Mouse (Mus musculus) adrenal gland, adult (tissue): ENCODE data around the gene Adora3.

Experiments used
- DNase-seq, 2 experiments: peaks; one replicate each; pipeline ENCODE4 v3.0.0; 2022 to 2023; ENCODE audit warnings: low spot score in 1 of 2; ENCODE audit not compliant: inconsistent age in 2 of 2

The Adora3 gene

DNA sequence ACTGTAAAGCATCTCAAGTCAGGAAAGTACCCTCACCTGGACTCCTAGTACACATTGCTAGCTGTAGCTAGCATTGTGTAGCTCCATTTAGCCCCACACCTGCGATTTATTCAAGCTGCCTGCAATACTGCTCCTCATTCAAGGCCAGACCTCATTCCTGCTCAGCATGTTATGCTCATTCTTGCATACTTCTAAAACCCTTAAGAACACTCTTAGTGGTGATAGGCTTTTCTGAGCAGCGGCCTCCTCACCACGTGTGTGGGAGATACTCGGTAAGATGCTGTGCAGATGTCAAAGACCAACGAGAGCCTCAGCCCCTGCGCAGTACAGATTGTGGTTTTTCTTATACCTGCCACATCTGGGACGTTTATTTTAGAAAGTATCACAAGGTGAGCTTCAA, 59.2 kb downstream of the Adora3 start:
- DNase-seq: no peak

GRCm38 (mm10) chr3:105931095-105931494, 60.4 kb downstream of the Adora3 start:
- no peak for DNase-seq

- DNase-seq: no peak
Measured at GRCm38 (mm10) chr3:105932240-105933071, 61.8 kb downstream of the Adora3 start, which contains the start of gene I830077J02Rik. I830077J02Rik (minus strand) TSS chr3:105932664.

DNA sequence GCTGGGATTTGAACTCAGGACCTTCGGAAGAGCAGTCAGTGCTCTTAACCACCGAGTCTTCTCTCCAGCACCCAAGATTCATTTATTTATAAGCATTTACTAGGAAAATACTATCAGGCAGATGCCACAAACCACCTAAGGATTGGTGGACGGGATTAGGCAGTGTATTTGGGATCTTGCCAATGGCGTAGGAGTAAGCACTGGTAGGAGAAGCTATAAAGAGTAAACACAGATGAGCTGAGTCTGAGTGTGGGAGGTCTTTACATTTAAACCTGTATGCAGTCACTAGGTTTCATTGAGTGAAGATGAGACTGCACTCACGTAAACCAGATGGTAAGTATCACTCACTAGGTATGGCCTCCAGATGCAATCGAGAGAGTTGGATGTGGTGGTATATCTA, 63.3 kb downstream of the Adora3 start:
- DNase-seq: no peak

DNA sequence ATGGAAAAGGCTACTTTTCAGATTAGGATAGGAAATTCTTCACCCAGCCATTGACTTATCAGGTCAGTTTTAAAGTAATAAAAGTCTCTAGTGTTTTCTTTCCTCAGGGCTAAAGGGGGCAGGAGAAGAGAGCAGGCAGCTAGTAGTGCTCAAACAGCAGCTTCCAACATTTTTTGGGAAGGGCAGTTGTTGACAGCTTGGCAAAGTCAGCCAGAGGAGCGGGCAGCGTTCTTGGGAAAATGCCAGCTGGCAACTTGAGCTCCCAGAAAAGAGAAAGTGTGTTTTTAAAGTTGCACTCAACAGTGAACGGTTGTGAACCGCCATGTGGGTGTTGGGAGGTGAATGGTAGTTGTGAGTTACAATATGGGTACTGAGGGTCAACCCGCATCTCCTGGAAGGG, 64.4 kb downstream of the Adora3 start:
- peak; percentile 38 to 70 for DNase-seq

DNA sequence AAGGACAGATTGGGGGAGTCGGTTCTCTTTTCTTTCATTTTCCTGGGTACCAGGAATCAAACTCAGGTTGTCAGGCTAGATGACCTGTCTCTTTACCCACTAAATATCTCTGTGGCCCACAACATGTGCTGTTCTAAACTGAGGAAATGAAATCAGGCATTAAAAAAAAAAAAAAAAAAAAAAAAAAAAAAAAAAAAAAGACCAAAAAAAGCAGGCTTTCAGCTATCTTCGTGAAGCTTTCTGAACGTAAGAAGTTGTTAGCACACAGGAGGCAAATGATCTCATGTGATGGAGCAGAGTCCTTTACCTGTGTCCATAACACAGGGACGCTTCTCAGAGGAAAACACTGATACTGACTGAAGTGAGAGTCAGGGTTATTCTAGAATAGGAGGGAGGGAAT, 65.5 kb downstream of the Adora3 start:
- no peak for DNase-seq

DNA sequence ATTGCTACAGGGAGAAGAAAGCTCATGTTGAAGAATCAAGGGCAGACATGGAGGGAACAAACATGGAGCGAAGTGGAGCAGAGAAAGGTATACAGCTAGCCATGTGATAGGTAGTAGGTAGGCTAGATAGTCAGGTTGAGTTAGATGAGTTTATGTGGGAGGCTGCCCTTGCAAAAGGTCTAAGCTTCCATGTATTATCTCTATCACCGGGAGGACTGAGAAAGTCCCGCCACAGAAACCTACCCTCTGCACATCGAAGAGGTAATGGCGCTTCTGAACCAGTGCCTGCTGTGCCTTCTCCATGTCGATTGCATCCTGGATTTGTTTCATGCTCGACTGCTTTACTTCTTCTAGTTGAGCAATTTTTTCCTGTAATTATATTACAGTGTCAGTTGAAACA, 80.7 kb downstream of the Adora3 start:
- no peak for DNase-seq

GRCm38 (mm10) chr3:105957235-105957634, 86.6 kb downstream of the Adora3 start:
- no peak for DNase-seq

GRCm38 (mm10) chr3:105958204-105958603, 87.5 kb downstream of the Adora3 start:
- DNase-seq: peak in 1 of 2 experiments; percentile 39
